Mouse (Mus musculus) heart, adult 8-10 months (tissue): Measurements from ENCODE around the gene Kat8. TPM values are rescaled to one million over a fixed set of nuclear protein-coding genes. Genes with fewer than 3 reads are reported as not detected.
A peak's percentile ranks its signal among the peaks of the same experiment; 100 is the strongest.
"Not testable (repeated sequence)": the region's sequence is repeated elsewhere in the genome, so short reads cannot be mapped to it uniquely, and the experiment has no call there.

ENCODE experiments used
- DNase-seq: peaks from one replicate; pipeline ENCODE4 v3.0.0; 2022; ENCODE audit warnings: low spot score
- total RNA-seq, 4 experiments: library from RNA; stranded (reverse); gene quantifications; 2 replicates each; pipeline ENCODE4 v1.2.4; 2022

The Kat8 gene
- total RNA-seq, 4 experiments from 2014 or later = 13.6 to 16.8 (median 15.3) TPM

- no peak for DNase-seq
Measured at GRCm38 (mm10) chr7:127931351-127932135, 19.2 kb downstream of the Kat8 start.

GRCm38 (mm10) chr7:127932273-127933031 is 20.1 kb downstream of the Kat8 start:
- DNase-seq = no peak

- DNase-seq = no peak
Measured at GRCm38 (mm10) chr7:127934075-127934474, 21.8 kb downstream of the Kat8 start.

GRCm38 (mm10) chr7:127935028-127935722 is 22.9 kb downstream of the Kat8 start:
- peak; percentile 96 for DNase-seq

- DNase-seq = peak; percentile 21
Measured at GRCm38 (mm10) chr7:127935748-127936159, 23.4 kb downstream of the Kat8 start.

GRCm38 (mm10) chr7:127936216-127936884 is 24.0 kb downstream of the Kat8 start:
- DNase-seq = no peak

GRCm38 (mm10) chr7:127942097-127942496 is 29.8 kb downstream of the Kat8 start:
- DNase-seq = not testable (repeated sequence)

- DNase-seq = no peak
Measured at GRCm38 (mm10) chr7:127944614-127945013, 32.3 kb downstream of the Kat8 start.

GRCm38 (mm10) chr7:127946470-127947023 is 34.2 kb downstream of the Kat8 start, which contains the start of gene Prss36:
Prss36 (minus strand) TSS chr7:127946725.
- no peak for DNase-seq

GRCm38 (mm10) chr7:127952864-127953581 is 40.7 kb downstream of the Kat8 start:
- DNase-seq = no peak

GRCm38 (mm10) chr7:127959364-127959763 is 47.0 kb downstream of the Kat8 start:
- DNase-seq = no peak

GRCm38 (mm10) chr7:127966371-127966918 is 54.1 kb downstream of the Kat8 start:
- peak; percentile 12 for DNase-seq

GRCm38 (mm10) chr7:127967004-127967921 is 54.9 kb downstream of the Kat8 start, which contains the start of gene Fus:
Fus (plus strand) TSS chr7:127967457.
- peak; percentile 95 for DNase-seq

GRCm38 (mm10) chr7:127967922-127968828 is 55.9 kb downstream of the Kat8 start:
- peak; percentile 77 for DNase-seq

- peak; percentile 36 for DNase-seq
Measured at GRCm38 (mm10) chr7:127974413-127974930, 62.2 kb downstream of the Kat8 start.
